Mouse (Mus musculus) liver, embryonic 12.5 days (tissue): ENCODE data around the gene P2ry2. TPM values are rescaled to one million over a fixed set of nuclear protein-coding genes. Genes with fewer than 3 reads are reported as not detected.

ENCODE experiments used
- ATAC-seq: fragments of 200-750 bp; cut with Nextera tagmentation; 2 replicates; pipeline ENCODE4 v1.8.0; 2017; ENCODE audit warnings: moderate number of reproducible peaks, mild to moderate bottlenecking, moderate library complexity
- H3K27ac ChIP-seq: fragments of 300-500 bp; sonication (generic); 2 replicates; pipeline ENCODE4 v1.5.1; 2016; ENCODE audit warnings: mild to moderate bottlenecking
- H3K27me3 ChIP-seq: fragments of 300-500 bp; sonication (generic); replicated peaks from 2 replicates; pipeline ENCODE4 v1.6.1; 2016; ENCODE audit warnings: mild to moderate bottlenecking, moderate library complexity
- H3K36me3 ChIP-seq: fragments of 300-500 bp; sonication (generic); 2 replicates; pipeline ENCODE4 v1.6.1; 2016; ENCODE audit warnings: mild to moderate bottlenecking, moderate library complexity
- H3K4me1 ChIP-seq: fragments of 300-500 bp; sonication (generic); 2 replicates; pipeline ENCODE4 v1.6.1; 2016
- H3K4me2 ChIP-seq: fragments of 300-500 bp; sonication (generic); 2 replicates; pipeline ENCODE4 v1.6.1; 2016; ENCODE audit warnings: mild to moderate bottlenecking, moderate library complexity
- H3K4me3 ChIP-seq: fragments of 300-500 bp; sonication (generic); 2 replicates; pipeline ENCODE4 v1.5.1; 2016; ENCODE audit warnings: mild to moderate bottlenecking, moderate library complexity
- H3K9ac ChIP-seq: fragments of 300-500 bp; sonication (generic); 2 replicates; pipeline ENCODE4 v1.6.1; 2016; ENCODE audit warnings: mild to moderate bottlenecking, moderate library complexity
- H3K9me3 ChIP-seq: fragments of 300-500 bp; sonication (generic); replicated peaks from 2 replicates; pipeline ENCODE4 v1.6.1; 2016; ENCODE audit warnings: mild to moderate bottlenecking, moderate library complexity
- WGBS: fragments of 180-500 bp; shearing (Covaris S2); methylation state at CpG from one replicate; pipeline ENCODE4 v1.1.7; 2016; ENCODE audit not compliant: insufficient replicate concordance; 5-methylcytosine and 5-hydroxymethylcytosine counted together
- polyA plus RNA-seq: library from polyadenylated mRNA; unstranded; fragments of >200 nt; fragmentation: Nextera tagmentation; extraction: Ambion mirVana; gene quantifications from 2 replicates; pipeline ENCODE4 v1.2.1, GENCODE M21; 2016

The P2ry2 gene
- polyA plus RNA-seq, 1 experiment from 2014 or later: 1.2 TPM

- H3K4me2 ChIP-seq: peak within 1 kb of the TSS; percentile 67
- H3K4me3 ChIP-seq: peak within 1 kb of the TSS; percentile 43
- no peaks in the 10 kb centered on the region for H3K9me3 ChIP-seq
- 0 out of 2 replicates have a peak, but pooled peaks have one; percentile 24 for ATAC-seq
- no peak within 1 kb of the TSS for H3K27ac ChIP-seq
- no peaks in the 10 kb centered on the region for H3K36me3 ChIP-seq
- 4% methylated on average over 36 of the region's 36 CpGs for WGBS
- H3K4me1 ChIP-seq: peaks cover 24% of the 10 kb centered on the region
- 0 out of 2 replicates have a peak within 1 kb of the TSS, but pooled peaks have one; percentile 7 for H3K9ac ChIP-seq
- peaks cover 53% of the 10 kb centered on the region for H3K27me3 ChIP-seq
Observed at GRCm38 (mm10) chr7:100974135-100974903, 38.3 kb downstream of the P2ry2 start, which contains the start of gene P2ry6. Gene P2ry6, minus strand, starts transcription at chr7:100974649.

- no peaks in the 10 kb centered on the region for H3K9me3 ChIP-seq
- H3K9ac ChIP-seq: no peak overlapping the region
- no peak overlapping the region for H3K27ac ChIP-seq
- WGBS: 42% methylated on average over 3 of the region's 3 CpGs
- H3K4me1 ChIP-seq: peaks cover 16% of the 10 kb centered on the region
- no peaks in the 10 kb centered on the region for H3K36me3 ChIP-seq
- H3K4me3 ChIP-seq: no peak overlapping the region
- peaks cover 63% of the 10 kb centered on the region for H3K27me3 ChIP-seq
- H3K4me2 ChIP-seq: no peak overlapping the region
- ATAC-seq: no peak
Observed at GRCm38 (mm10) chr7:100972875-100973274, 39.8 kb downstream of the P2ry2 start.

- H3K27ac ChIP-seq: no peak overlapping the region
- 60% methylated on average over 10 of the region's 10 CpGs for WGBS
- no peak overlapping the region for H3K9ac ChIP-seq
- H3K4me1 ChIP-seq: peaks cover 18% of the 10 kb centered on the region
- no peak overlapping the region for H3K4me3 ChIP-seq
- no peaks in the 10 kb centered on the region for H3K9me3 ChIP-seq
- ATAC-seq: no peak
- no peaks in the 10 kb centered on the region for H3K36me3 ChIP-seq
- peaks cover 50% of the 10 kb centered on the region for H3K27me3 ChIP-seq
- H3K4me2 ChIP-seq: no peak overlapping the region
Observed at GRCm38 (mm10) chr7:100968874-100969659, 43.6 kb downstream of the P2ry2 start.

GRCm38 (mm10) chr7:100968376-100968775 is 44.3 kb downstream of the P2ry2 start:
- 72% methylated on average over 6 of the region's 6 CpGs for WGBS
- no peak for ATAC-seq

GRCm38 (mm10) chr7:100967850-100968249 is 44.8 kb downstream of the P2ry2 start:
- H3K4me2 ChIP-seq: no peak overlapping the region
- no peaks in the 10 kb centered on the region for H3K9me3 ChIP-seq
- H3K27ac ChIP-seq: no peak overlapping the region
- H3K4me1 ChIP-seq: peaks cover 8% of the 10 kb centered on the region
- no peaks in the 10 kb centered on the region for H3K36me3 ChIP-seq
- ATAC-seq: no peak
- peaks cover 48% of the 10 kb centered on the region; the same call in 1 of the 2 replicates for H3K27me3 ChIP-seq
- no peak overlapping the region for H3K4me3 ChIP-seq
- no peak overlapping the region for H3K9ac ChIP-seq
- WGBS: 68% methylated on average over 9 of the region's 9 CpGs

More at GRCm38 (mm10) chr7:100968376-100968775, 44.3 kb downstream of the P2ry2 start:
- peaks cover 49% of the 10 kb centered on the region for H3K27me3 ChIP-seq
- no peaks in the 10 kb centered on the region for H3K36me3 ChIP-seq
- peaks cover 11% of the 10 kb centered on the region for H3K4me1 ChIP-seq
- no peak overlapping the region for H3K9ac ChIP-seq
- H3K4me3 ChIP-seq: no peak overlapping the region
- H3K9me3 ChIP-seq: no peaks in the 10 kb centered on the region
- no peak overlapping the region for H3K27ac ChIP-seq
- no peak overlapping the region for H3K4me2 ChIP-seq

- Histone ChIP-seq H3K27me3 (peaks cover 36% of the 10 kb centered on the region; the same call in 1 of the 2 replicates), H3K27ac (no peak overlapping the region), H3K9me3 (no peaks in the 10 kb centered on the region), H3K9ac (no peak overlapping the region), H3K4me1 (peaks cover 8% of the 10 kb centered on the region), H3K4me2 (no peak overlapping the region), H3K36me3 (no peaks in the 10 kb centered on the region), H3K4me3 (no peak overlapping the region)
- ATAC-seq: no peak
- 64% methylated on average over 7 of the region's 7 CpGs for WGBS
Observed at GRCm38 (mm10) chr7:100966014-100966413, 46.7 kb downstream of the P2ry2 start.

GRCm38 (mm10) chr7:100965079-100965478 is 47.6 kb downstream of the P2ry2 start:
- no peak for ATAC-seq
- H3K9me3 ChIP-seq: no peaks in the 10 kb centered on the region
- H3K4me2 ChIP-seq: no peak overlapping the region
- H3K9ac ChIP-seq: no peak overlapping the region
- peaks cover 30% of the 10 kb centered on the region; the same call in 1 of the 2 replicates for H3K27me3 ChIP-seq
- no peak overlapping the region for H3K4me3 ChIP-seq
- H3K36me3 ChIP-seq: no peaks in the 10 kb centered on the region
- WGBS: 25% methylated on average over 4 of the region's 4 CpGs
- peaks cover 8% of the 10 kb centered on the region for H3K4me1 ChIP-seq
- no peak overlapping the region for H3K27ac ChIP-seq

GRCm38 (mm10) chr7:100964242-100964641 is 48.4 kb downstream of the P2ry2 start:
- peaks cover 8% of the 10 kb centered on the region for H3K4me1 ChIP-seq
- H3K36me3 ChIP-seq: no peaks in the 10 kb centered on the region
- peak; percentile 32; the same call in 1 of the 2 replicates for ATAC-seq
- H3K4me2 ChIP-seq: no peak overlapping the region
- no peak overlapping the region for H3K4me3 ChIP-seq
- H3K27ac ChIP-seq: no peak overlapping the region
- WGBS: 53% methylated on average over 6 of the region's 6 CpGs
- no peak overlapping the region for H3K9ac ChIP-seq
- no peaks in the 10 kb centered on the region for H3K9me3 ChIP-seq
- 0 out of 2 replicates have a peak, but pooled peaks cover 23% of the 10 kb centered on the region for H3K27me3 ChIP-seq

GRCm38 (mm10) chr7:100963381-100963780 is 49.3 kb downstream of the P2ry2 start:
- Histone ChIP-seq H3K4me3 (no peak overlapping the region), H3K9ac (no peak overlapping the region)

GRCm38 (mm10) chr7:100961146-100961545 is 51.5 kb downstream of the P2ry2 start:
- no peak overlapping the region for H3K4me2 ChIP-seq
- 0 out of 2 replicates have a peak, but pooled peaks cover 12% of the 10 kb centered on the region for H3K27me3 ChIP-seq
- H3K9me3 ChIP-seq: no peaks in the 10 kb centered on the region
- peaks cover 4% of the 10 kb centered on the region for H3K4me1 ChIP-seq
- ATAC-seq: no peak
- H3K27ac ChIP-seq: no peak overlapping the region
- WGBS: 26% methylated on average over 7 of the region's 7 CpGs
- no peak overlapping the region for H3K4me3 ChIP-seq
- H3K9ac ChIP-seq: no peak overlapping the region
- no peaks in the 10 kb centered on the region for H3K36me3 ChIP-seq

More at GRCm38 (mm10) chr7:100963381-100963780, 49.3 kb downstream of the P2ry2 start:
- 66% methylated on average over 8 of the region's 8 CpGs for WGBS
- H3K36me3 ChIP-seq: no peaks in the 10 kb centered on the region
- H3K27me3 ChIP-seq: 0 out of 2 replicates have a peak, but pooled peaks cover 18% of the 10 kb centered on the region
- H3K4me2 ChIP-seq: no peak overlapping the region
- no peaks in the 10 kb centered on the region for H3K9me3 ChIP-seq
- H3K27ac ChIP-seq: no peak overlapping the region
- peaks cover 8% of the 10 kb centered on the region for H3K4me1 ChIP-seq
- ATAC-seq: no peak

GRCm38 (mm10) chr7:100960462-100960861 is 52.2 kb downstream of the P2ry2 start:
- no peak overlapping the region for H3K4me2 ChIP-seq
- H3K4me3 ChIP-seq: no peak overlapping the region
- H3K9me3 ChIP-seq: no peaks in the 10 kb centered on the region
- H3K27me3 ChIP-seq: 0 out of 2 replicates have a peak, but pooled peaks cover 12% of the 10 kb centered on the region
- WGBS: 39% methylated on average over 2 of the region's 2 CpGs
- H3K4me1 ChIP-seq: no peaks in the 10 kb centered on the region
- no peak for ATAC-seq
- H3K9ac ChIP-seq: no peak overlapping the region
- H3K36me3 ChIP-seq: no peaks in the 10 kb centered on the region
- no peak overlapping the region for H3K27ac ChIP-seq

- Histone ChIP-seq H3K4me1 (peaks cover 4% of the 10 kb centered on the region), H3K36me3 (no peaks in the 10 kb centered on the region), H3K4me3 (no peak overlapping the region), H3K9ac (no peak overlapping the region), H3K9me3 (no peaks in the 10 kb centered on the region), H3K27me3 (0 out of 2 replicates have a peak, but pooled peaks cover 5% of the 10 kb centered on the region), H3K27ac (no peak overlapping the region), H3K4me2 (no peak overlapping the region)
- 84% methylated on average over 2 of the region's 2 CpGs for WGBS
- no peak for ATAC-seq
Observed at GRCm38 (mm10) chr7:100958426-100958825, 54.2 kb downstream of the P2ry2 start.
